In genomic region chr3:31100026-31100425, GRCm38 (mm10) we compare ENCODE assay signal across 10 mouse cellular contexts. TPM values are rescaled to one million over a fixed set of nuclear protein-coding genes. Genes with fewer than 3 reads are reported as not detected.
A peak's percentile ranks its signal among the peaks of the same experiment; 100 is the strongest.
DNase-seq lines count a peak whose midpoint lies in the region; ATAC-seq and TF ChIP-seq lines count a peak whose summit lies in the region.
"Had no signal": no experiment of that assay in that cellular context is flagged by ENCODE, and none has a peak within 500 bp of the region (broad histone marks: within the 10 kb centered on the region; RNA-seq: fewer than 3 reads in every experiment).

No protein-coding gene starts in this region.

- H3K36me3 ChIP-seq in lung, embryonic 14.5 days (ENCODE audit: insufficient read depth) = peaks cover 15% of the 10 kb centered on the region; the same call in 1 of the 2 replicates
- peaks cover 9% of the 10 kb centered on the region; the same call in 1 of the 2 replicates for H3K36me3 ChIP-seq in forebrain, embryonic 13.5 days (ENCODE audit: poor library complexity, severe bottlenecking)
- H3K36me3 ChIP-seq in intestine, embryonic 16.5 days (ENCODE audit: control insufficient read depth, insufficient read depth, low read length) = no peaks in the 10 kb centered on the region
- no peaks in the 10 kb centered on the region for H3K36me3 ChIP-seq in neural tube, embryonic 14.5 days (ENCODE audit: control insufficient read depth, insufficient read depth, low read length)

- ATAC-seq in lung, embryonic 14.5 days (ENCODE audit: insufficient read depth) = no peak
- ATAC-seq in forebrain, embryonic 13.5 days = no peak
- ATAC-seq in intestine, embryonic 16.5 days = no peak
- no peak for ATAC-seq in neural tube, embryonic 14.5 days (ENCODE audit: low read depth)

- no peaks in the 10 kb centered on the region for H3K9me3 ChIP-seq in lung, embryonic 14.5 days (ENCODE audit: low read depth, low read length)
- no peaks in the 10 kb centered on the region for H3K9me3 ChIP-seq in forebrain, embryonic 13.5 days (replicated peaks)
- no peaks in the 10 kb centered on the region; the same call in 1 of the 2 replicates for H3K9me3 ChIP-seq in intestine, embryonic 16.5 days (ENCODE audit: control insufficient read depth, low read length)
- no peaks in the 10 kb centered on the region for H3K9me3 ChIP-seq in neural tube, embryonic 14.5 days (ENCODE audit: control insufficient read depth, low read length)

- WGBS in lung, embryonic 14.5 days = 64% methylated on average over 5 of the region's 5 CpGs
- WGBS in lung, adult 2 months = 53% methylated on average over 5 of the region's 5 CpGs
- WGBS in forebrain, embryonic 13.5 days = 89% methylated on average over 5 of the region's 5 CpGs
- 70% methylated on average over 5 of the region's 5 CpGs for WGBS in intestine, embryonic 16.5 days
- 82% methylated on average over 5 of the region's 5 CpGs for WGBS in neural tube, embryonic 14.5 days

- H3K4me2 ChIP-seq in lung, embryonic 14.5 days = peak overlapping the region; percentile 46
- H3K4me2 ChIP-seq in forebrain, embryonic 13.5 days = peak overlapping the region; percentile 46
- H3K4me2 ChIP-seq in intestine, embryonic 16.5 days (ENCODE audit: low read depth, low read length) = peak overlapping the region; percentile 30; the same call in 1 of the 2 replicates
- H3K4me2 ChIP-seq in neural tube, embryonic 14.5 days (ENCODE audit: low read depth, low read length) = peak overlapping the region; percentile 46

- no peaks in the 10 kb centered on the region for H3K27me3 ChIP-seq in lung, embryonic 14.5 days (ENCODE audit: insufficient read depth, low read length)
- H3K27me3 ChIP-seq in forebrain, embryonic 13.5 days = no peaks in the 10 kb centered on the region
- no peaks in the 10 kb centered on the region for H3K27me3 ChIP-seq in intestine, embryonic 16.5 days (replicated peaks; ENCODE audit: control insufficient read depth, insufficient read depth, low read length)
- H3K27me3 ChIP-seq in neural tube, embryonic 14.5 days (ENCODE audit: control insufficient read depth, insufficient read depth, low read length) = no peaks in the 10 kb centered on the region

- no peak overlapping the region for H3K4me3 ChIP-seq in lung, embryonic 14.5 days (ENCODE audit: low read depth, low read length)
- no peak overlapping the region for H3K4me3 ChIP-seq in lung, adult 2 months (replicated peaks; ENCODE audit: extremely low read depth, low read depth, low read length)
- no peak overlapping the region for H3K4me3 ChIP-seq in forebrain, embryonic 13.5 days
- H3K4me3 ChIP-seq in intestine, embryonic 16.5 days (ENCODE audit: low read length) = no peak overlapping the region
- H3K4me3 ChIP-seq in neural tube, embryonic 14.5 days (ENCODE audit: low read depth, low read length) = no peak overlapping the region

- no peak overlapping the region for H3K27ac ChIP-seq in lung, embryonic 14.5 days (ENCODE audit: low read depth)
- no peak overlapping the region for H3K27ac ChIP-seq in forebrain, embryonic 13.5 days
- H3K27ac ChIP-seq in intestine, embryonic 16.5 days (ENCODE audit: low read length) = no peak overlapping the region
- no peak overlapping the region for H3K27ac ChIP-seq in neural tube, embryonic 14.5 days (ENCODE audit: low read depth, low read length)
- H3K27ac ChIP-seq: liver, embryonic 14.5 days had no signal

- no peak overlapping the region for H3K9ac ChIP-seq in lung, embryonic 14.5 days
- no peak overlapping the region for H3K9ac ChIP-seq in forebrain, embryonic 13.5 days
- H3K9ac ChIP-seq in intestine, embryonic 16.5 days (ENCODE audit: low read depth, low read length) = no peak overlapping the region
- H3K9ac ChIP-seq in neural tube, embryonic 14.5 days (replicated peaks; ENCODE audit: low read depth, low read length) = no peak overlapping the region
- H3K9ac ChIP-seq: liver, embryonic 14.5 days had no signal

- TF ChIP-seq CTCF in lung, embryonic 14.5 days (IDR thresholded peaks at IDR 0.05; ENCODE audit: low read depth) = no peak
- no peak for TF ChIP-seq CTCF in lung, adult 2 months (IDR thresholded peaks at IDR 0.05; ENCODE audit: insufficient read depth, low read length)

- H3K4me1 ChIP-seq in lung, embryonic 14.5 days (ENCODE audit: insufficient read depth) = peaks cover 14% of the 10 kb centered on the region
- H3K4me1 ChIP-seq in lung, adult 2 months (ENCODE audit: control insufficient read depth, insufficient read depth, low read length) = peaks cover 27% of the 10 kb centered on the region
- H3K4me1 ChIP-seq in forebrain, embryonic 13.5 days = peaks cover 56% of the 10 kb centered on the region
- H3K4me1 ChIP-seq in intestine, embryonic 16.5 days (ENCODE audit: control insufficient read depth, insufficient read depth, low read length) = peaks cover 31% of the 10 kb centered on the region
- H3K4me1 ChIP-seq in neural tube, embryonic 14.5 days (ENCODE audit: control insufficient read depth, insufficient read depth, low read length) = peaks cover 43% of the 10 kb centered on the region

- DNase-seq in lung, embryonic 14.5 days = no peak
- no peak for DNase-seq in lung, adult 2 months
- no peak for DNase-seq in right cerebral cortex, adult 2 months (ENCODE audit: low spot score in 2 of 2)
- no peak for DNase-seq in ovary, adult 18-20 months (ENCODE audit: low spot score)
- DNase-seq in cerebellum, postnatal 10 days = no peak
- DNase-seq: kidney, adult 9 months had no signal

- TF ChIP-seq POLR2A in lung, adult 2 months (IDR thresholded peaks at IDR 0.05; ENCODE audit: borderline replicate concordance, extremely low read depth, low read depth, low read length) = no peak

RNA-seq across cellular contexts. Expression of gene Skil, which starts 5.2 kb away (rescaled TPM):
- 24.0 and 24.6 TPM in 2 replicates for polyA plus RNA-seq in lung, embryonic 14.5 days (2014; fragmentation: Nextera tagmentation; extraction: Ambion mirVana)
- polyA plus RNA-seq in lung, adult 2 months (2012; rRNA removed) = 6.9 and 11.1 TPM in 2 replicates
- polyA plus RNA-seq in forebrain, embryonic 13.5 days (2015; fragmentation: Nextera tagmentation; extraction: Ambion mirVana) = 31.4 and 32.3 TPM in 2 replicates
- 14.2 and 15.9 TPM in 2 replicates for polyA plus RNA-seq in intestine, embryonic 16.5 days (2015; fragmentation: Nextera tagmentation; extraction: Ambion mirVana)
- 38.3 and 39.7 TPM in 2 replicates for polyA plus RNA-seq in neural tube, embryonic 14.5 days (2014; fragmentation: Nextera tagmentation; extraction: Ambion mirVana)

RNA-seq across cellular contexts. Expression of gene Cldn11, which starts 49.7 kb away (rescaled TPM):
- polyA plus RNA-seq in lung, embryonic 14.5 days (2014; fragmentation: Nextera tagmentation; extraction: Ambion mirVana) = 3.4 and 3.6 TPM in 2 replicates
- 0.80 and 1.3 TPM in 2 replicates for polyA plus RNA-seq in lung, adult 2 months (2012; rRNA removed)
- 26.6 and 35.9 TPM in 2 replicates for polyA plus RNA-seq in forebrain, embryonic 13.5 days (2015; fragmentation: Nextera tagmentation; extraction: Ambion mirVana)
- 4.4 and 5.2 TPM in 2 replicates for polyA plus RNA-seq in intestine, embryonic 16.5 days (2015; fragmentation: Nextera tagmentation; extraction: Ambion mirVana)
- polyA plus RNA-seq in neural tube, embryonic 14.5 days (2014; fragmentation: Nextera tagmentation; extraction: Ambion mirVana) = 2.1 and 58.1 TPM in 2 replicates
